Mouse (Mus musculus) brain, adult 2 months (tissue): ENCODE measurements around the gene Prdm10.
A peak's percentile ranks its signal among the peaks of the same experiment; 100 is the strongest.

Experiments used
- DNase-seq: peaks from one replicate; pipeline ENCODE4 v3.0.0; 2011; ENCODE audit warnings: low read depth, low spot score

The Prdm10 gene

GRCm38 (mm10) chr9:31280366-31281010, at the start of gene Prdm10:
Gene Prdm10 (plus strand): TSS chr9:31280538.
- DNase-seq: peak; percentile 98

DNA sequence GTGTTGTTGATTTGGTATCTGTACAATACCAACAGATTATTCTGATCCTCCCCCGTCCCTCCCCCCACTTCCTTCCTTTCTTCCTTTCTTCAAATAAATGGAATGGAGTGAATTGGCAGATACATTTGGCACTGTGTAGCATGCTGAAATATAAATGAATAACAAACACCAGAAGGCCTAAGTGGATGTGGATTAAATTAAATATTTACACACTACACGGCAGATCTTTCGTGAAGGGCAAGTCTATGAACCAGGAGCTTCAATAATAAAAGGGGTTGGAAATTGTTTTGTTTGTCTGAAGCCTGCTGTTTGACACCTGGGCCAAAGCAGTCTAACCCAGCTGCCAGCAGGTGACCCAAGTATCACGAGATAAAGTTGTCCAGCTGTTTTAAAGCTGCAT, 45.3 kb upstream of the Prdm10 start:
- no peak for DNase-seq

- peak; percentile 32 for DNase-seq
These were observed 44.8 kb upstream of the Prdm10 start for GRCm38 (mm10) chr9:31235489-31235888.

- DNase-seq: no peak
These were observed 44.3 kb upstream of the Prdm10 start for GRCm38 (mm10) chr9:31236079-31236478.

GRCm38 (mm10) chr9:31238526-31238925, 41.8 kb upstream of the Prdm10 start:
- DNase-seq: no peak

DNA sequence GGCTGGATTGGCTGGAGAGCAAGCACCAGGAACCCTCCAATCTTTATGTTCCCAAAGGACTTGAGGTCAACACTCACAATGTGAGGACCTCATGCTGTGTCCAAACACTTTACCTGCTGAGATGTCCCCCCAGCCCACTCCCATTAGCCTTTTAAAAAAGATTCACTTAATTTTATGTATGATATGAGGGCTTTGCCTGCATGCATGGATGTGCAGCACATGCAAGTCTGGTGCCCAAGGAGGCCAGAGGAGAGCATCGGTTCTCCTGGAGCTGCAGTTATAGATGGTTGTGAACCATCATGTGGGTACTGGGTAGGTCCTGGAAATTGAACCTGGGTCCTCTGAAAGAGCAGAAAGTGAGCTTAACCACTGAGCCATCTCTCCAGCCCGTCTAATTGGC, 40.8 kb upstream of the Prdm10 start:
- DNase-seq: no peak

DNA sequence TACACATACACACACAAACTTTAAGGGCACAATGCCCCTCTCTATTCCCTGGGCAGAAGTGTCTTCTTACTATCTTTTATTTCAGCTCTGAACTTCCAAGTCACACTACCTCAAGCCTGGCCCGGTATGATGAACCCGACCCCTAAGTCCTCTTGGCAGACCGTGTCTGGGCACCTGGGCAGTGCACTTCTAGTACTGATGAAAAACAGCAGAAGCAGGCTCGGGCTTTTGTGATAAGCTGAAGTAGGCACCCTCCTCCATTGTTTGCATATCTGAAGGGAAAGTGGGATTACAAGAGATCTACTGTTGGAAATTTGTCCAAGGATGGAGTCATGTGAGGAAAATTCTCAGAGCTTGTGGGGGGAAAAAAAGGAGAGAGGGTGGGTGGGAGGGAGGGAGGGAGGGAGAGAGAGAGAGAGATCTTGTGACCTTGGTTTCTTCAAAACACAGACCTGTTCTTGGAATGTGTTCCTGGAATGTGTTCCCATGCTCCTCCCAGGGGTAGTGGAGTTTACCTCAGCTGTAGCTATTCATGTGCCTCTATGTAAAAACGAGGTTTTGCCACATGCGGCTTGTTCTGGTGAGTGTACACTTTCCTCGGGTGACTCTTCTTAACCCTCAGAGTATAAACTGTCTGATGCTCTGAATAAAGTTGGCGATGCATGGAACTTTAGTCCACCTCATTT, 39.7 kb upstream of the Prdm10 start:
- no peak for DNase-seq

DNA sequence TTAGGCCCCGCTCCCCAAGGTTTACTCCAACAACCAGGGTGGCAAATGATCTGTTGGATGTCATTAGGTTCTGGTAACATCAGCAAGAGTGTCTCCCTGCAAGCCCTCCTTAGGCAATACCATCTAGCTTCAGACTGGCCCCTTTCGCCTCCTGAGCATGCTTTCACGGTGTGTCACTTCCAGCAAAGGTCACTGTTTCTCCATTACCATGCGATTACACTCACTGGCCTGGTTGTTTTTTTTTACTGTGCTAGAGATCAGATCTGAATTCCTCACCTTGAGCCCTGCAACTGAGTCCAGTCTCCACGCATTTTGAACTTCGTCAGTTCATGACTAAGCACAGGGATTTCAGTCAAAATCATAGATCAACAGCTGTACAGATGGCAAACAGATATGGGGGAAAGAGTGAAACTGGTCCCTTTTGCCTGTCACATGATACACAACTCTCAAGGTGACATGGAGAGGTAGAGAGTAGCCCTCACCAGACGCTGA, 39.1 kb upstream of the Prdm10 start:
- no peak for DNase-seq

GRCm38 (mm10) chr9:31243306-31243938, 36.9 kb upstream of the Prdm10 start:
- peak; percentile 20 for DNase-seq

- peak; percentile 20 for DNase-seq
These were observed 36.4 kb upstream of the Prdm10 start for GRCm38 (mm10) chr9:31243939-31244333.

- DNase-seq: peak; percentile 39
These were observed 35.3 kb upstream of the Prdm10 start for GRCm38 (mm10) chr9:31245006-31245405.

- DNase-seq: no peak
These were observed 33.9 kb upstream of the Prdm10 start for GRCm38 (mm10) chr9:31246421-31246820.

- no peak for DNase-seq
These were observed 32.7 kb upstream of the Prdm10 start for GRCm38 (mm10) chr9:31247447-31248220.

- no peak for DNase-seq
These were observed 28.0 kb upstream of the Prdm10 start for GRCm38 (mm10) chr9:31252182-31252799.

- DNase-seq: no peak
These were observed 27.0 kb upstream of the Prdm10 start for GRCm38 (mm10) chr9:31253311-31253734.

GRCm38 (mm10) chr9:31253866-31254696, 26.3 kb upstream of the Prdm10 start:
- no peak for DNase-seq

- DNase-seq: no peak
These were observed 25.7 kb upstream of the Prdm10 start for GRCm38 (mm10) chr9:31254697-31255004.

DNA sequence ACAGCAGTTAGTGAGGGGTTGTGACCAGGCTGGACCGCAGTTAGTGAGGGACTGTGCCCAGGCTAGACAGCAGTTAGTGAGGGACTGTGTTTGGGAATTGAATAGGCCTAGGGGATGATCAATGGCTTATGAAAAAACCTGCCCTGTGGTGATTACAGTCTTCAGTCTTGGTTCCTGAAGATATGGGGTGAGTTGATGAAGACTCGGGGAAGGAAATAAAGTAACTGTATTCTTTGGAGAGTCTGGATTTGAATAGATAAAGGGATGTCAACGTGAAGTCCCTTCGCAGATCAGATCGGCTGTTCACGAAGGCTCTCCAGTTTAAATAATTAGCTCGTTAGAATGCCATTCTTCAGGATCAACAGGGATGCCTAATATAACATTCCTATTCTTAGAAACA, 24.4 kb upstream of the Prdm10 start:
- no peak for DNase-seq

- DNase-seq: no peak
These were observed 22.1 kb upstream of the Prdm10 start for GRCm38 (mm10) chr9:31258237-31258636.

DNA sequence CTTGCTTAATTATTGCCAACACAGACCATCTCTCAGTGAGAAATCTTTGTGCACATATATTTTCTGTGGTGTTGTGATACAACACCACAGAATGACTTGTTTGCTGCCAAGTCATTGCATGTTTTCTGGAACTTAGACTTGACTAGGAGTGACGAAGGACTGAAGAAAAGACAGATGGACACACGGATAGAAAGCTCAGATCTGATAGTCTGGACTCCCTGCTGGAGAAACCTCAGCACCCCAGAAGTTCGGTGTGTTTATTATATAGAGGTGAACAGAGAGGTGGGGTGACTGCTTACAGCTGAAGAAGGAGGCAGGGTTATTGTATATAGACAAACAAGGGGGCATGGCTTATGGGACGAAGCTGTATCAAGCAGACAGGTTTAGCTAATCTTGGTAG, 20.1 kb upstream of the Prdm10 start:
- DNase-seq: no peak
